Mouse (Mus musculus) stomach, postnatal 0 days (tissue): ENCODE results near the gene Insl5. TPM values are rescaled to one million over a fixed set of nuclear protein-coding genes. Genes with fewer than 3 reads are reported as not detected.

ENCODE experiments used
- ATAC-seq: fragments of 200-750 bp; cut with Nextera tagmentation; 2 replicates; pipeline ENCODE4 v1.8.0; 2017; ENCODE audit not compliant: low FRiP score, low TSS enrichment
- DNase-seq: peaks from one replicate; pipeline ENCODE4 v3.0.0-alpha.2; 2016; ENCODE audit warnings: low spot score
- H3K27ac ChIP-seq: fragments of 300-500 bp; sonication (generic); replicated peaks from 2 replicates; pipeline ENCODE4 v1.5.1; 2014; ENCODE audit warnings: mild to moderate bottlenecking, control low read depth
- H3K27me3 ChIP-seq: fragments of 300-500 bp; sonication (generic); 2 replicates; pipeline ENCODE4 v1.6.1; 2014; ENCODE audit warnings: low read length; ENCODE audit not compliant: control insufficient read depth, insufficient read depth
- H3K36me3 ChIP-seq: fragments of 300-500 bp; sonication (generic); 2 replicates; pipeline ENCODE4 v1.6.1; 2014; ENCODE audit warnings: low read length, mixed read lengths; ENCODE audit not compliant: control insufficient read depth, insufficient read depth
- H3K4me1 ChIP-seq: fragments of 300-500 bp; sonication (generic); replicated peaks from 2 replicates; pipeline ENCODE4 v1.6.1; 2014; ENCODE audit warnings: antibody characterized with exemption; ENCODE audit not compliant: control insufficient read depth, insufficient read depth
- H3K4me2 ChIP-seq: fragments of 300-500 bp; sonication (generic); replicated peaks from 2 replicates; pipeline ENCODE4 v1.6.1; 2014; ENCODE audit warnings: low read depth, mild to moderate bottlenecking, control low read depth, moderate library complexity
- H3K4me3 ChIP-seq: fragments of 300-500 bp; sonication (generic); 2 replicates; pipeline ENCODE4 v1.5.1; 2014; ENCODE audit warnings: low read depth, low read length, control low read depth
- H3K9ac ChIP-seq: fragments of 300-500 bp; sonication (generic); 2 replicates; pipeline ENCODE4 v1.6.1; 2014; ENCODE audit warnings: mild to moderate bottlenecking, low read length, control low read depth, mixed read lengths
- H3K9me3 ChIP-seq: fragments of 300-500 bp; sonication (generic); 2 replicates; pipeline ENCODE4 v1.6.1; 2016; ENCODE audit warnings: low read length; ENCODE audit not compliant: control insufficient read depth
- CTCF ChIP-seq: IDR thresholded peaks from 2 replicates; pipeline ENCODE4 v1.5.1; 2016; ENCODE audit warnings: antibody characterized with exemption, low read depth, mild to moderate bottlenecking, moderate library complexity
- EP300 ChIP-seq: optimal IDR thresholded peaks from 2 replicates; pipeline ENCODE3; 2016; ENCODE audit warnings: antibody characterized with exemption
- WGBS: fragments of 180-500 bp; shearing (Covaris S2); extraction: QIAGEN DNeasy Blood & Tissue Kit; methylation state at CpG from one replicate; pipeline ENCODE4 v1.1.7; 2014; 5-methylcytosine and 5-hydroxymethylcytosine counted together
- polyA plus RNA-seq: library from polyadenylated mRNA; unstranded; fragments of >200 nt; fragmentation: Nextera tagmentation; extraction: Ambion mirVana; gene quantifications from 2 replicates; pipeline ENCODE4 v1.2.1, GENCODE M21; 2015

Gene Insl5
- polyA plus RNA-seq, 1 experiment from 2014 or later: not detected

DNA sequence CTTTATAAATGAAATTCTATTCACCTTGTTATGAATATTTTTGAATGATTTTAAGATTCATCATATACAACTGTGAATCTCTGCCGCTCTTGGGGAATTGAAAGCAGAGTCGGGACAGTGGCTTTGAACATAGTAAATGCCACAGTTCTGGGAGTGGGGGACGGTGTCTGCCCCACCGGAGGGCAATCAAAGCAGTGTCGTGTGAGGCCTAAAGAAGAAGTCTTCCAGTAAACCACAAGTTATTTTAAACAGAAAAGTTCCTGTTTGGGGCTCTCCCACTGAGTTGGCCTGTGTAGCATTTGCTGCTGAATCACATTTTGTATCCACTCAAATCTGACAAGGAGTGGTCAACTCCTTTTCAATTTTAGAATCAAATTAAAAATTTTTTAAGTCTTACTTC, 55.5 kb downstream of the Insl5 start:
- no peak for ATAC-seq

DNA sequence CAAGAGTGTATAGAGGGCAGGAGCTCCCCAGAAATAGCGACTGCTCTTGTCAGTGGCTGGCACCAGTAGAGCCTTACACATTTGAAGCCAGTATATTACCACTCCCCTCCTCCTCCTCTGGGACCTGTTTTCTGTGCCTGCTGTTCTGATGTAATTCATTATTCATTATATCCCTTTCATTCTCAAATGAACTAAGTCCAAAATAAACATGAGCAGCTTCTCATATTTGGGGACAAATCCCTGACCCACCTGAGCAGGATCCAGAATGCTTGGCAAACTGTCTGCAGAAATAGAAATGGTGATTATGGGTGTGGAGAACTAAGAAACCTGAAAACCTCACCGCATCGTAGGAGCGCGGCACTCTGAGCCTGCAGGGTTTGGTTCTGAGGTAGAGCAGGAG, 57.0 kb downstream of the Insl5 start:
- no peak overlapping the region for H3K9ac ChIP-seq
- 79% methylated on average over 5 of the region's 5 CpGs for WGBS
- H3K36me3 ChIP-seq: no peaks in the 10 kb centered on the region
- TF ChIP-seq EP300: no peak
- no peak for TF ChIP-seq CTCF
- no peaks in the 10 kb centered on the region for H3K4me1 ChIP-seq
- H3K27me3 ChIP-seq: no peaks in the 10 kb centered on the region
- DNase-seq (no peak), ATAC-seq (no peak)
- no peak overlapping the region for H3K4me3 ChIP-seq
- no peaks in the 10 kb centered on the region for H3K9me3 ChIP-seq
- no peak overlapping the region for H3K27ac ChIP-seq
- no peak overlapping the region for H3K4me2 ChIP-seq

More for the DNA sequence above, 55.5 kb downstream of the Insl5 start:
- H3K4me1 ChIP-seq: no peaks in the 10 kb centered on the region
- no peak for TF ChIP-seq EP300
- no peaks in the 10 kb centered on the region for H3K27me3 ChIP-seq
- no peak overlapping the region for H3K4me2 ChIP-seq
- DNase-seq: no peak
- H3K36me3 ChIP-seq: no peaks in the 10 kb centered on the region
- no peak overlapping the region for H3K4me3 ChIP-seq
- H3K9ac ChIP-seq: no peak overlapping the region
- WGBS: 72% methylated on average over 5 of the region's 5 CpGs
- no peak overlapping the region for H3K27ac ChIP-seq
- no peaks in the 10 kb centered on the region for H3K9me3 ChIP-seq

Other genes with a start within 250 kb of the Insl5 start
- gene Tctex1d1, start 48.2 kb downstream of the Insl5 start, polyA plus RNA-seq: 1.6 and 2.6 TPM in 2 replicates
- 24.8 and 31.1 TPM in 2 replicates for gene Mier1, start 87.5 kb upstream of the Insl5 start, polyA plus RNA-seq
- gene Wdr78, start 87.7 kb upstream of the Insl5 start, polyA plus RNA-seq: 0.25 and 0.28 TPM in 2 replicates
- 5.8 and 7.6 TPM in 2 replicates for gene Slc35d1, start 188.3 kb upstream of the Insl5 start, polyA plus RNA-seq